Mouse (Mus musculus) forebrain, embryonic 14.5 days (tissue): ENCODE data around the gene Scube2. TPM values are rescaled to one million over a fixed set of nuclear protein-coding genes. Genes with fewer than 3 reads are reported as not detected.

ENCODE experiments used
- ATAC-seq: fragments of 200-750 bp; cut with Nextera tagmentation; 2 replicates; pipeline ENCODE4 v1.8.0; 2017; ENCODE audit warnings: mild to moderate bottlenecking, moderate library complexity
- DNase-seq: peaks from one replicate; pipeline ENCODE4 v3.0.0-alpha.2; 2015; ENCODE audit warnings: low spot score
- H3K27ac ChIP-seq: fragments of 300-500 bp; sonication (generic); 2 replicates; pipeline ENCODE4 v1.5.1; 2014; ENCODE audit warnings: low read depth, mild to moderate bottlenecking, control low read depth, low read length, moderate library complexity
- H3K27me3 ChIP-seq: fragments of 300-500 bp; sonication (generic); replicated peaks from 2 replicates; pipeline ENCODE4 v1.6.1; 2014; ENCODE audit warnings: low read length, control low read depth, mixed read lengths; ENCODE audit not compliant: control insufficient read depth, insufficient read depth
- H3K36me3 ChIP-seq: fragments of 300-500 bp; sonication (generic); 2 replicates; pipeline ENCODE4 v1.6.1; 2014; ENCODE audit warnings: low read length, control low read depth; ENCODE audit not compliant: control insufficient read depth, insufficient read depth
- H3K4me1 ChIP-seq: fragments of 300-500 bp; sonication (generic); 2 replicates; pipeline ENCODE4 v1.6.1; 2014; ENCODE audit warnings: antibody characterized with exemption, low read length, control low read depth; ENCODE audit not compliant: control insufficient read depth, insufficient read depth
- H3K4me2 ChIP-seq: fragments of 300-500 bp; sonication (generic); 2 replicates; pipeline ENCODE4 v1.6.1; 2014; ENCODE audit warnings: mild to moderate bottlenecking, control low read depth, low read length
- H3K4me3 ChIP-seq: fragments of 300-500 bp; sonication (generic); 2 replicates; pipeline ENCODE4 v1.5.1; 2014; ENCODE audit warnings: low read depth, low read length, control low read depth
- H3K9ac ChIP-seq: fragments of 300-500 bp; sonication (generic); 2 replicates; pipeline ENCODE4 v1.6.1; 2014; ENCODE audit warnings: mild to moderate bottlenecking, low read length, control low read depth, moderate library complexity
- H3K9me3 ChIP-seq: fragments of 300-500 bp; sonication (generic); replicated peaks from 2 replicates; pipeline ENCODE4 v1.6.1; 2016; ENCODE audit warnings: low read length, control low read depth, mixed read lengths; ENCODE audit not compliant: control insufficient read depth
- WGBS: fragments of 180-500 bp; shearing (Covaris S2); extraction: QIAGEN DNeasy Blood & Tissue Kit; methylation state at CpG from one replicate; pipeline ENCODE4 v1.1.7; 2014; 5-methylcytosine and 5-hydroxymethylcytosine counted together
- polyA plus RNA-seq: library from polyadenylated mRNA; unstranded; fragments of >200 nt; fragmentation: Nextera tagmentation; extraction: Ambion mirVana; gene quantifications from 2 replicates; pipeline ENCODE4 v1.2.1, GENCODE M21; 2014

Scube2 gene
- polyA plus RNA-seq, 1 experiment from 2014 or later = 0.38 TPM

GRCm38 (mm10) chr7:109781087-109781469 is 84.4 kb downstream of the Scube2 start:
- no peaks in the 10 kb centered on the region for H3K36me3 ChIP-seq
- H3K4me1 ChIP-seq = peaks cover 4% of the 10 kb centered on the region; the same call in 1 of the 2 replicates
- H3K9me3 ChIP-seq = no peaks in the 10 kb centered on the region
- peak overlapping the region; percentile 66 for H3K9ac ChIP-seq
- peak overlapping the region; percentile 97 for H3K4me2 ChIP-seq
- peak overlapping the region; percentile 53 for H3K4me3 ChIP-seq
- peak; percentile 45; the same call in 1 of the 2 replicates for ATAC-seq
- no peak overlapping the region for H3K27ac ChIP-seq
- DNase-seq = no peak
- peaks cover 23% of the 10 kb centered on the region for H3K27me3 ChIP-seq
- 1% methylated on average over 24 of the region's 24 CpGs for WGBS

- no peak for DNase-seq
- no peaks in the 10 kb centered on the region for H3K36me3 ChIP-seq
- no peaks in the 10 kb centered on the region for H3K4me1 ChIP-seq
- no peak overlapping the region for H3K9ac ChIP-seq
- H3K9me3 ChIP-seq = no peaks in the 10 kb centered on the region
- H3K4me3 ChIP-seq = no peak overlapping the region
- H3K27ac ChIP-seq = no peak overlapping the region
- H3K4me2 ChIP-seq = no peak overlapping the region
- ATAC-seq = no peak
- no peaks in the 10 kb centered on the region for H3K27me3 ChIP-seq
Measured at GRCm38 (mm10) chr7:109772251-109772650, 93.2 kb downstream of the Scube2 start.

DNA sequence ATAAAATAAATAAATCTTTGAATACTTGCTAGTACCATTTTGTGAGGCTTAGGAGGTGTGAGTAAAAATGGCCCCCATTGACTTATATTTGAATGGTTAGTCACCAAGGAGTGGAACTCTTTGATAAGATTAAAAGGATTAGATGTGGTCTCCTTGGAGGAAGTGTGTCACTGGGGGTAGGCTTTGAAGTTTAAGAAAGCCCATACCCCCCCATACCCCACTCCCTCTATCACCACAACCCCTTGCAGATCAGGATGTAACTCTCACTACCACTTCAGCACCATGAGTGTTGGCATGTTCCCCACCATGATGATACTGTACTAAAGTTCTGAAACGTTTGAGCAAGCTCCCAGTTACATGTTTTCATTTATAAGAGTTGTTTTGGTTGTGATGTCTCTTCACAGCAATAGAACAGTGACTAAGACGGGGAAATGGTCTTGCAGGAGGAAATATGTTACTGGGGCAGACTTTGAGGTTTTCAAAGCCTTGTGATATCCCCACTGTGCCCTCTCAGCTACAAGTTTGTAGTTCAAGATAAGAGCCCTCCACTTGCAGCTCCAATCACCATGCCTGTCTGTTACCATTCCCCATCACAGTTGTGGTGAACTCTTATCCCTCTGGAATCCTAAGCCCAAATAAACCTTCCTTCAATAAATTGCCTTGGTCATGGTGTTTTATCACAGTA is 96.6 kb downstream of the Scube2 start:
- no peaks in the 10 kb centered on the region for H3K36me3 ChIP-seq
- ATAC-seq = no peak
- no peaks in the 10 kb centered on the region for H3K9me3 ChIP-seq
- DNase-seq = no peak
- no peak overlapping the region for H3K9ac ChIP-seq
- H3K27ac ChIP-seq = no peak overlapping the region
- 66% methylated on average over 2 of the region's 2 CpGs for WGBS
- no peak overlapping the region for H3K4me3 ChIP-seq
- 0 out of 2 replicates have a peak, but pooled peaks cover 2% of the 10 kb centered on the region for H3K4me1 ChIP-seq
- H3K27me3 ChIP-seq = no peaks in the 10 kb centered on the region
- no peak overlapping the region for H3K4me2 ChIP-seq

DNA sequence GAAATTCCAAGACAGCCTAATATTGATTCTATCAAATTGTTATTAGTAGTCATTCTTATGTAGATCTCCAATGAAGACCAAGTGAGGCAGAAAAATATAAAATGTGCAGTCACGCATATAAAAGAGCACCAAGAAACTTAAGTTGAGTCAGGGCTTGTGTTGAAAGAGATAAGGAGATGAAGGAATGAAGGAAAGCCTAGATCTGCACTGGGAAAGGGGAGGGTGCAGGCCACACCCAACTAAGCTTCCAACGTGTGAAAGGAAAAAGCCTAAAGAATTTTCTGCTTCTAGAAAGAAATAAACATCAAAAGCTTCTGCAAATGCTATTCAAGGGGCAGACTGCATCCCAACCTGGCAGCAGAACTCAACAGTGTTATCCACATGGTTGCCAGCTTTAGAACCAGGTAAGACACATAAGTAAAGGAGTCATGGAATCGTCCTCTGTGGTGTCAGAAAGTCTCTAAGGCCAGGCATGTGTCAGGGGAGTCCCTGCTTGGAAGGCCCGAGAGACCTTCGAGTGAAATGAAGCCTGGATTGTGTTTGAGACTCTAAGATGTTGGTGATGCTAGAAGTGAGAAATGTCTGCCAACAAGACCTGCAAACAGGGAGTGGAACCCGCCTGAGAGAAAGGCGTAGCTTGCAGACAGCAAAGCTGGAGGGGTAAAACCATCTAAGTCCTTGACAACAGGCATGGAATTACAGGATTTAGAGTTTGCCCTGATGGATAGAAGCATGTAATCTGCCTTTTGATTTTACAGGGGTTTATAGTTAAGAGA is 97.7 kb downstream of the Scube2 start:
- no peak overlapping the region for H3K4me3 ChIP-seq
- no peaks in the 10 kb centered on the region for H3K27me3 ChIP-seq
- no peak overlapping the region for H3K4me2 ChIP-seq
- no peaks in the 10 kb centered on the region for H3K9me3 ChIP-seq
- DNase-seq = no peak
- no peak overlapping the region for H3K9ac ChIP-seq
- no peak for ATAC-seq
- no peak overlapping the region for H3K27ac ChIP-seq
- H3K4me1 ChIP-seq = 0 out of 2 replicates have a peak, but pooled peaks cover 4% of the 10 kb centered on the region
- WGBS = 83% methylated on average over 7 of the region's 7 CpGs
- no peaks in the 10 kb centered on the region for H3K36me3 ChIP-seq

DNA sequence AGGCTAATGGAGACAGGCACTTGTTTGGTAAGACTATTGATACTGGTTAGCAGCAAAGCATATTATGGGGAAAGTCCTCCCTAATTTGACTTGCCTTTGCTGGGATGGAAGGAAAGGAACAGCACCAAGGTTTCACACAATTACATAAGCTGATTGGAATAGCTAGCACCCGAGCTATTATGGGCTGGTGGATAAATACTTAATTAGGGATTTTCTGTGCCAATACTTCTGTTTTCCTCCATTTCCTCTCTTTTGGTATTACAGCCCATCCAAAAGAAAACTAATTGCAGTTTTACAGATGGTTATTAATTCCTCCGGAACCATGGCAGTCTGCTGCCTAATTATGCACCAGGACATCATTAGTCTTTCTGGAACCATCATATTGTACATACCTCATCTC is 101.5 kb downstream of the Scube2 start:
- peak; percentile 37 for ATAC-seq

GRCm38 (mm10) chr7:109756291-109756690 is 109.2 kb downstream of the Scube2 start:
- ATAC-seq (no peak), DNase-seq (no peak)
- H3K36me3 ChIP-seq = no peaks in the 10 kb centered on the region
- peaks cover 5% of the 10 kb centered on the region; the same call in 1 of the 2 replicates for H3K4me1 ChIP-seq
- no peak overlapping the region for H3K9ac ChIP-seq
- H3K9me3 ChIP-seq = no peaks in the 10 kb centered on the region
- H3K27me3 ChIP-seq = no peaks in the 10 kb centered on the region
- H3K4me3 ChIP-seq = no peak overlapping the region
- 95% methylated on average over 3 of the region's 3 CpGs for WGBS
- no peak overlapping the region for H3K27ac ChIP-seq
- no peak overlapping the region for H3K4me2 ChIP-seq

More for the DNA sequence above, 101.5 kb downstream of the Scube2 start:
- Histone ChIP-seq H3K36me3 (no peaks in the 10 kb centered on the region), H3K4me3 (no peak overlapping the region), H3K9ac (no peak overlapping the region), H3K27me3 (no peaks in the 10 kb centered on the region), H3K4me2 (no peak overlapping the region), H3K9me3 (no peaks in the 10 kb centered on the region), H3K4me1 (0 out of 2 replicates have a peak, but pooled peaks cover 4% of the 10 kb centered on the region), H3K27ac (no peak overlapping the region)
- DNase-seq = peak; percentile 71
- WGBS = 14% methylated on average over 2 of the region's 2 CpGs

DNA sequence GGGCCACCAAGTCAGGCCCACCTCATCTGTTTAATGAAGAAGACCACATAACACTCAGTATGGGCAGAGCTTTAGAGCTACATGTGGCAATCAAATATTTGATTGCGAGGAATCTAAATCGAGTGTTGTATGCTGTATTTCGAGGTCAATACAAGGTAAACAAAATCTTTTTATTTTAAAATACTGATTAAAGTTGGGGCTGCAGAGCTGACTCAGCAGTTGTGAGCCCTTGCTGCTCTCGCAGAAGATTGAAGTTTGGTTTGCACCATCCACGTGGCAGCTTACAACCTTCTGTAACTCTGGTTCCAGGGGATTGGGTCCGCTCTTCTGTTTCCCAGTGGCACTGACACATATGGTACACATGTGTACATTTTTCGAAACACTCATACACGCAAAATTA is 111.4 kb downstream of the Scube2 start:
- Histone ChIP-seq H3K27ac (no peak overlapping the region), H3K9me3 (no peaks in the 10 kb centered on the region), H3K4me3 (no peak overlapping the region), H3K9ac (no peak overlapping the region), H3K36me3 (no peaks in the 10 kb centered on the region), H3K4me1 (peaks cover 5% of the 10 kb centered on the region; the same call in 1 of the 2 replicates), H3K4me2 (no peak overlapping the region), H3K27me3 (no peaks in the 10 kb centered on the region)
- WGBS = 91% methylated on average over 8 of the region's 8 CpGs
- DNase-seq (no peak), ATAC-seq (no peak)

- peak; percentile 79 for DNase-seq
- Histone ChIP-seq H3K9me3 (no peaks in the 10 kb centered on the region), H3K9ac (peak within 1 kb of the TSS; percentile 96), H3K4me2 (peak within 1 kb of the TSS; percentile 88), H3K27me3 (no peaks in the 10 kb centered on the region), H3K27ac (peak within 1 kb of the TSS; percentile 77), H3K4me3 (peak within 1 kb of the TSS; percentile 90), H3K36me3 (no peaks in the 10 kb centered on the region), H3K4me1 (peaks cover 5% of the 10 kb centered on the region; the same call in 1 of the 2 replicates)
- ATAC-seq = peak; percentile 91
- under 1% methylated on average over 73 of the region's 74 CpGs for WGBS
Measured at GRCm38 (mm10) chr7:109752008-109752925, 113.2 kb downstream of the Scube2 start, which contains the start of gene Tmem9b. Gene Tmem9b, minus strand, starts transcription at chr7:109752875.
